Mouse (Mus musculus): ENCODE results near the gene Nbeal2.

DNA sequence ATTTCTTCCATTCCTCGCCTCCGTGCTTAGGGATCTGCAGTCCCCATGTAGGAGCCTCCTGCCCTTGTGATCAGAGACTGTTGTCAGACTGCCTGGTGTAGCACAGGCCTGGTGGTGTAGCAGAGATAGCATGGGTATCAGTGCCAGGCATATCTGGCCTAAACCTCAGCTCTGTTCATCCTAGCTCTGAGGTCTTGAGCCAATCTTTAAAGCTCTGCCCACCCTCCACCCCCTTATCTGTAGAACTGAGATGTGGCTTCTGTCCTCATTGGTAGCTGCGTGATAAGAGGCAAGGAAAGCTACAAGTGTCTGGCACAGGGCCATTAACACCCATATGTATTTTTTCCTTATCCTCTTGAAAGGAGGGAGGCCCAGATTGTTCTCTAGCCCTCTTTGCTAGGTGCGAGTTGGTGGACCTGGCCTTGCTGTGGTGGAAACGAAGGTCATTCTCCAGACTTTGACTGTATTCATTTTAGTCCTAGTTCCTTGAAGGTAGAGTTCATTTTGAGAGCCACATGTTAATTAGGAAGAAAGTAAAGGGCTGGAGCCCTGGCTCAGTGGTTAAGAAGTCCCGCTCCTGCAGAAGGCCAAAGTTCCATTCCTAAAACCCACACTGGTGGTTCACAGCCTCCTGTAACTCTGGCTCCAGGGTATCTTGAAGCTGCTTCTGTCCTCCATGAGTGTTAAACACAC lies 14.8 kb upstream of the Nbeal2 start:
- TF ChIP-seq POLR2A (IDR thresholded peaks at IDR 0.05; ENCODE audit: extremely low read depth, insufficient read depth, low read length) (no peak), CTCF (IDR thresholded peaks at IDR 0.05; ENCODE audit: low read depth, low read length) (no peak)
